Mouse (Mus musculus): ENCODE data around the gene Maml2. TPM values are rescaled to one million over a fixed set of nuclear protein-coding genes. Genes with fewer than 3 reads are reported as not detected.

Maml2 gene
- polyA plus RNA-seq, 1 experiment from 2014 or later = 11.5 TPM

- H3K27ac ChIP-seq = no peak overlapping the region
- H3K4me1 ChIP-seq (replicated peaks) = peaks cover 15% of the 10 kb centered on the region
- H3K4me3 ChIP-seq (replicated peaks) = no peak overlapping the region
- 75% methylated on average over 3 of the region's 3 CpGs for WGBS
- H3K9me3 ChIP-seq = no peaks in the 10 kb centered on the region
- no peak overlapping the region for H3K9ac ChIP-seq (replicated peaks)
- H3K36me3 ChIP-seq = no peaks in the 10 kb centered on the region
- ATAC-seq = no peak
- H3K27me3 ChIP-seq = no peaks in the 10 kb centered on the region
- H3K4me2 ChIP-seq (replicated peaks) = no peak overlapping the region
These were observed 162.3 kb downstream of the Maml2 start for GRCm38 (mm10) chr9:13460012-13460411.

- no peaks in the 10 kb centered on the region for H3K9me3 ChIP-seq
These were observed 163.2 kb downstream of the Maml2 start for GRCm38 (mm10) chr9:13460926-13461325.

GRCm38 (mm10) chr9:13465358-13466020, 167.7 kb downstream of the Maml2 start:
- H3K9me3 ChIP-seq = no peaks in the 10 kb centered on the region
- no peak overlapping the region for H3K9ac ChIP-seq (replicated peaks)
- no peak overlapping the region for H3K4me3 ChIP-seq (replicated peaks)
- H3K27me3 ChIP-seq = no peaks in the 10 kb centered on the region
- no peak for ATAC-seq
- no peak overlapping the region for H3K27ac ChIP-seq
- peaks cover 11% of the 10 kb centered on the region for H3K4me1 ChIP-seq (replicated peaks)
- H3K4me2 ChIP-seq (replicated peaks) = no peak overlapping the region
- no peaks in the 10 kb centered on the region for H3K36me3 ChIP-seq
- WGBS = 84% methylated on average over 4 of the region's 4 CpGs

More at GRCm38 (mm10) chr9:13460926-13461325, 163.2 kb downstream of the Maml2 start:
- WGBS = 98% methylated on average over 1 of the region's 1 CpGs
- no peak overlapping the region for H3K4me3 ChIP-seq (replicated peaks)
- no peak overlapping the region for H3K4me2 ChIP-seq (replicated peaks)
- no peak for ATAC-seq
- no peaks in the 10 kb centered on the region for H3K27me3 ChIP-seq
- H3K4me1 ChIP-seq (replicated peaks) = peaks cover 11% of the 10 kb centered on the region; the same call in 1 of the 2 replicates
- H3K9ac ChIP-seq (replicated peaks) = no peak overlapping the region
- no peaks in the 10 kb centered on the region for H3K36me3 ChIP-seq
- H3K27ac ChIP-seq = no peak overlapping the region

- H3K4me2 ChIP-seq (replicated peaks) = no peak overlapping the region
- 82% methylated on average over 4 of the region's 4 CpGs for WGBS
- no peaks in the 10 kb centered on the region for H3K9me3 ChIP-seq
- no peak overlapping the region for H3K27ac ChIP-seq
- H3K36me3 ChIP-seq = no peaks in the 10 kb centered on the region
- no peaks in the 10 kb centered on the region for H3K27me3 ChIP-seq
- peaks cover 11% of the 10 kb centered on the region for H3K4me1 ChIP-seq (replicated peaks)
- H3K4me3 ChIP-seq (replicated peaks) = no peak overlapping the region
- ATAC-seq = no peak
- H3K9ac ChIP-seq (replicated peaks) = no peak overlapping the region
These were observed 168.6 kb downstream of the Maml2 start for GRCm38 (mm10) chr9:13466351-13466750.

GRCm38 (mm10) chr9:13466816-13467215, 169.1 kb downstream of the Maml2 start:
- WGBS = 93% methylated on average over 10 of the region's 10 CpGs
- Histone ChIP-seq H3K4me1 (replicated peaks) (peaks cover 11% of the 10 kb centered on the region), H3K36me3 (no peaks in the 10 kb centered on the region), H3K9ac (replicated peaks) (no peak overlapping the region), H3K27ac (no peak overlapping the region), H3K4me2 (replicated peaks) (no peak overlapping the region), H3K4me3 (replicated peaks) (no peak overlapping the region), H3K9me3 (no peaks in the 10 kb centered on the region), H3K27me3 (no peaks in the 10 kb centered on the region)
- no peak for ATAC-seq

- Histone ChIP-seq H3K4me1 (replicated peaks) (peaks cover 11% of the 10 kb centered on the region), H3K4me2 (replicated peaks) (no peak overlapping the region), H3K9ac (replicated peaks) (no peak overlapping the region), H3K9me3 (no peaks in the 10 kb centered on the region), H3K4me3 (replicated peaks) (no peak overlapping the region), H3K36me3 (no peaks in the 10 kb centered on the region), H3K27ac (no peak overlapping the region), H3K27me3 (no peaks in the 10 kb centered on the region)
- ATAC-seq = no peak
- WGBS = 56% methylated on average over 7 of the region's 7 CpGs
These were observed 170.0 kb downstream of the Maml2 start for GRCm38 (mm10) chr9:13467745-13468144.

- H3K27ac ChIP-seq = no peak overlapping the region
- H3K4me3 ChIP-seq (replicated peaks) = no peak overlapping the region
- no peaks in the 10 kb centered on the region for H3K9me3 ChIP-seq
- H3K27me3 ChIP-seq = no peaks in the 10 kb centered on the region
- ATAC-seq = no peak
- H3K4me1 ChIP-seq (replicated peaks) = peaks cover 11% of the 10 kb centered on the region
- no peaks in the 10 kb centered on the region for H3K36me3 ChIP-seq
- 85% methylated on average over 6 of the region's 6 CpGs for WGBS
- H3K9ac ChIP-seq (replicated peaks) = no peak overlapping the region
- no peak overlapping the region for H3K4me2 ChIP-seq (replicated peaks)
These were observed 171.0 kb downstream of the Maml2 start for GRCm38 (mm10) chr9:13468778-13469177.

- no peak for ATAC-seq
- H3K27ac ChIP-seq = no peak overlapping the region
- 60% methylated on average over 7 of the region's 7 CpGs for WGBS
These were observed 172.3 kb downstream of the Maml2 start for GRCm38 (mm10) chr9:13470013-13470412.

GRCm38 (mm10) chr9:13474951-13475350, 177.2 kb downstream of the Maml2 start:
- H3K4me3 ChIP-seq (replicated peaks) = no peak overlapping the region
- ATAC-seq = no peak
- 96% methylated on average over 5 of the region's 5 CpGs for WGBS
- H3K9me3 ChIP-seq = no peaks in the 10 kb centered on the region
- H3K27me3 ChIP-seq = no peaks in the 10 kb centered on the region
- no peaks in the 10 kb centered on the region for H3K36me3 ChIP-seq
- H3K27ac ChIP-seq = no peak overlapping the region
- H3K4me2 ChIP-seq (replicated peaks) = no peak overlapping the region
- no peak overlapping the region for H3K9ac ChIP-seq (replicated peaks)
- peaks cover 13% of the 10 kb centered on the region for H3K4me1 ChIP-seq (replicated peaks)

More at GRCm38 (mm10) chr9:13470013-13470412, 172.3 kb downstream of the Maml2 start:
- no peaks in the 10 kb centered on the region for H3K36me3 ChIP-seq
- no peaks in the 10 kb centered on the region for H3K27me3 ChIP-seq
- no peak overlapping the region for H3K4me3 ChIP-seq (replicated peaks)
- no peaks in the 10 kb centered on the region for H3K9me3 ChIP-seq
- H3K4me1 ChIP-seq (replicated peaks) = peaks cover 11% of the 10 kb centered on the region
- no peak overlapping the region for H3K9ac ChIP-seq (replicated peaks)
- H3K4me2 ChIP-seq (replicated peaks) = no peak overlapping the region

- Histone ChIP-seq H3K36me3 (no peaks in the 10 kb centered on the region), H3K27me3 (no peaks in the 10 kb centered on the region), H3K4me1 (replicated peaks) (peaks cover 31% of the 10 kb centered on the region), H3K9ac (replicated peaks) (no peak overlapping the region), H3K4me3 (replicated peaks) (no peak overlapping the region), H3K4me2 (replicated peaks) (no peak overlapping the region), H3K9me3 (no peaks in the 10 kb centered on the region), H3K27ac (0 out of 2 replicates have a peak overlapping the region, but pooled peaks have one; percentile 4)
- peak; percentile 70 for ATAC-seq
- WGBS = 7% methylated on average over 4 of the region's 4 CpGs
These were observed 181.5 kb downstream of the Maml2 start for GRCm38 (mm10) chr9:13479275-13479674.

GRCm38 (mm10) chr9:13483199-13484068, 185.7 kb downstream of the Maml2 start:
- Histone ChIP-seq H3K27me3 (no peaks in the 10 kb centered on the region), H3K36me3 (no peaks in the 10 kb centered on the region), H3K27ac (no peak overlapping the region), H3K9ac (replicated peaks) (no peak overlapping the region), H3K4me3 (replicated peaks) (no peak overlapping the region), H3K9me3 (no peaks in the 10 kb centered on the region), H3K4me2 (replicated peaks) (no peak overlapping the region), H3K4me1 (replicated peaks) (peaks cover 45% of the 10 kb centered on the region)
- 67% methylated on average over 5 of the region's 5 CpGs for WGBS
- ATAC-seq = 0 out of 2 replicates have a peak, but pooled peaks have one; percentile 37
